Mouse (Mus musculus) neural tube, embryonic 13.5 days (tissue): ENCODE results near the gene Smok3b. TPM values are rescaled to one million over a fixed set of nuclear protein-coding genes. Genes with fewer than 3 reads are reported as not detected.
"Not testable (repeated sequence)": the region's sequence is repeated elsewhere in the genome, so short reads cannot be mapped to it uniquely, and the experiment has no call there.

Experiments
- ATAC-seq: fragments of 200-750 bp; cut with Nextera tagmentation; 2 replicates; pipeline ENCODE4 v1.8.0; 2017; ENCODE audit warnings: low read depth, mild to moderate bottlenecking, moderate TSS enrichment, moderate library complexity
- H3K27ac ChIP-seq: fragments of 300-500 bp; sonication (generic); replicated peaks from 2 replicates; pipeline ENCODE4 v1.5.1; 2015; ENCODE audit warnings: moderate library complexity, mild to moderate bottlenecking, inconsistent platforms
- H3K27me3 ChIP-seq: fragments of 300-500 bp; sonication (generic); 2 replicates; pipeline ENCODE4 v1.6.1; 2015; ENCODE audit warnings: mild to moderate bottlenecking, inconsistent platforms
- H3K36me3 ChIP-seq: fragments of 300-500 bp; sonication (generic); 2 replicates; pipeline ENCODE4 v1.6.1; 2015; ENCODE audit warnings: mild to moderate bottlenecking, inconsistent platforms
- H3K4me1 ChIP-seq: fragments of 300-500 bp; sonication (generic); replicated peaks from 2 replicates; pipeline ENCODE4 v1.6.1; 2015; ENCODE audit warnings: inconsistent platforms
- H3K4me2 ChIP-seq: fragments of 300-500 bp; sonication (generic); 2 replicates; pipeline ENCODE4 v1.6.1; 2015; ENCODE audit warnings: inconsistent platforms, mild to moderate bottlenecking, moderate library complexity
- H3K4me3 ChIP-seq: fragments of 300-500 bp; sonication (generic); 2 replicates; pipeline ENCODE4 v1.5.1; 2015; ENCODE audit warnings: mild to moderate bottlenecking, inconsistent platforms
- H3K9ac ChIP-seq: fragments of 300-500 bp; sonication (generic); 2 replicates; pipeline ENCODE4 v1.6.1; 2015; ENCODE audit warnings: moderate library complexity, mild to moderate bottlenecking, inconsistent platforms
- H3K9me3 ChIP-seq: fragments of 300-500 bp; sonication (generic); 2 replicates; pipeline ENCODE4 v1.6.1; 2016; ENCODE audit warnings: inconsistent platforms
- WGBS: fragments of 180-500 bp; shearing (Covaris S2); methylation state at CpG from one replicate; pipeline ENCODE4 v1.1.7; 2015; 5-methylcytosine and 5-hydroxymethylcytosine counted together
- polyA plus RNA-seq: library from polyadenylated mRNA; unstranded; fragments of >200 nt; fragmentation: Nextera tagmentation; extraction: Ambion mirVana; gene quantifications from 2 replicates; pipeline ENCODE4 v1.2.1, GENCODE M21; 2015

The Smok3b gene
- polyA plus RNA-seq: not detected in 2 replicates

DNA sequence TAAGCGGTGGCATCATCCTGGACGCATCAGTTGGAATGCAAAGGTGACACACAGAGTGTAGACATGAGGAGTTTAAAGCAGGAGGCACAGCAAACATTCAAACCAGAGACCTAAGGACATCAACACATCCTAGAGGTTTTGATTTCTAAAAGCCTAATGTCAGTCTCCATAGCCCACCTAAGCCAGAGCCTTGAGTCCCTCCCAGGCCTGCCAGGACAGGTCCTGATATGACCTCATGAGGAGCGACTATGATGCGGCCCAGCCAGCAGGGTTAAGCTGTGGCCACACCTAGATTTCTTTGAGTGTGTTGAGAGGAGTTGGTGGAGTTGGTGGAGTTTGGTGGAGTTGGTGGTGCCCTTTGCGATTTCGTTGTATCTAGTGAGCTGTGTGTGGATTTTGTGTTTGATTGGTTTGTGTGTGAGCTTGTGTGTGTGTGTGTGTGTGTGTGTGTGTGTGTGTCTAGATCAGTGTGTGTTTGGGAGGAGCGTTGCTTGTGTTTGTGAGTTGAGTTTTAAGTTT lies at the start of gene Smok3b, which contains the start of gene Smok3a:
TSS of gene Smok3b (plus strand) at position 469 of the 519 bp plus-strand sequence.
TSS of gene Smok3a (plus strand) at position 301 of the 519 bp plus-strand sequence.
- H3K4me2 ChIP-seq: not testable (repeated sequence)
- WGBS: 95% methylated on average over 4 of the region's 7 CpGs

DNA sequence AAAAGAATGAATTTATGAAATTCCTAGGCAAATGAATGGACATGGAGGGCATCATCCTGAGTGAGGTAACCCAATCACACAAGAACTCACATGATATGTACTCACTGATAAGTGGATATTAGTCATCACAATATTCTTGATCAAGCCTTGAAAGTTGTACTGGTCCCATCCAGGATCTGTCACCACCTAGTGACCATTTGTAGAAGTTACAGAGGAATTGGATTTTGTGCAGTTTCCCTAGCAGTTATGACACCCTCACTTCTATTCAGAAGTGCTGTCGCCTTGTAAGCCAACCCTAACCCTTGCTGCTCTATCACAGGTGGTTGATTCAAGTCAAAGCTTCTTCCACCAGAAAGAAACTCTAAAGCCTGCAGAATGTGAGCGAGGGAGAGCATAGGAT lies 48.1 kb upstream of the Smok3b start:
- Histone ChIP-seq H3K9ac (no peak overlapping the region), H3K9me3 (no peaks in the 10 kb centered on the region), H3K36me3 (no peaks in the 10 kb centered on the region), H3K4me2 (no peak overlapping the region), H3K27ac (no peak overlapping the region), H3K27me3 (no peaks in the 10 kb centered on the region), H3K4me3 (no peak overlapping the region), H3K4me1 (no peaks in the 10 kb centered on the region)
- WGBS: 71% methylated on average over 2 of the region's 2 CpGs
- no peak for ATAC-seq

More for the DNA sequence above, at the start of gene Smok3b, which contains the start of gene Smok3a:
- not testable (repeated sequence) for ATAC-seq, H3K27ac ChIP-seq, H3K4me1 ChIP-seq, H3K9me3 ChIP-seq, H3K27me3 ChIP-seq, H3K36me3 ChIP-seq, H3K9ac ChIP-seq, H3K4me3 ChIP-seq

DNA sequence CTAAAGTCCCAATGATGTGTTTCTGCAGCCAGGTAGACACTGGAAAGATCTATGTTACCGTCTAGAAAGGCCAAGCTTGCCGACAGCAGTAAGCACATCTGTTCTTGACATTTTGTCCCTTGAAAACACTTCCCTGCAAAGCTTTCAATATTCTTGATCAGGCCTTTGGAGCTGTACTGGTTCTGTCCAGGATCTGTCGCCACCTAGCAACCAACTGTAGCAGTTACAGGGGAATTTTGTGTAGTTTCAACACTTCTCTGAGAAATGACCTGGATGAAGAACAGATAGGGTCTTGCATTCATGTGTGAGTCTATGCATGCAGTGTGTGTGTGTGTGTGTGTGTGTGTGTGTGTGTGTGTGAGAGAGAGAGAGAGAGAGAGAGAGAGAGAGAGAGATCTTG lies 47.5 kb upstream of the Smok3b start:
- no peak overlapping the region for H3K4me2 ChIP-seq
- H3K27me3 ChIP-seq: no peaks in the 10 kb centered on the region
- no peaks in the 10 kb centered on the region for H3K9me3 ChIP-seq
- no peak overlapping the region for H3K9ac ChIP-seq
- no peaks in the 10 kb centered on the region for H3K4me1 ChIP-seq
- no peak overlapping the region for H3K4me3 ChIP-seq
- H3K27ac ChIP-seq: no peak overlapping the region
- WGBS: 62% methylated on average over 3 of the region's 3 CpGs
- no peak for ATAC-seq
- H3K36me3 ChIP-seq: no peaks in the 10 kb centered on the region

DNA sequence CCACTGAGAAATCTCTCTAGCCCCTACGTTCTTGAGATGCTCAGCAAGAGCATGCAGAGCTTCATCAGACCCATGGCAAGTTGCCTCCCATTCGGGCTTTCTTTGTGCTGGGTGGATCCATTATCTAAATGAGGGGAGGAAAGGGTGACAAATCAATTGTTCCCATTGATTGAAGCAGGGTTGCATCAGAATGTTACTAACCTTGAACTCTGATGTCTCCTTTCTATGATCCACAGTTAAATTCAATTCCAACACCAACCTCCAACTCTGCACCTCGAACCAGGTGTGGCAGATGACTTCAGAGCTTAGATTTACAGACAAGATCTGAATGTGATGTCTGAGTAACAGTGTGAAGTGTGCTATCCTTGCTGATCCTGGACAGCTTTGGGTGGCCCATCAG lies 46.5 kb upstream of the Smok3b start:
- no peaks in the 10 kb centered on the region for H3K9me3 ChIP-seq
- H3K36me3 ChIP-seq: no peaks in the 10 kb centered on the region
- H3K4me1 ChIP-seq: no peaks in the 10 kb centered on the region
- H3K27ac ChIP-seq: no peak overlapping the region
- no peak for ATAC-seq
- no peak overlapping the region for H3K4me3 ChIP-seq
- no peak overlapping the region for H3K4me2 ChIP-seq
- WGBS: 64% methylated on average over 3 of the region's 3 CpGs
- H3K27me3 ChIP-seq: no peaks in the 10 kb centered on the region
- no peak overlapping the region for H3K9ac ChIP-seq

DNA sequence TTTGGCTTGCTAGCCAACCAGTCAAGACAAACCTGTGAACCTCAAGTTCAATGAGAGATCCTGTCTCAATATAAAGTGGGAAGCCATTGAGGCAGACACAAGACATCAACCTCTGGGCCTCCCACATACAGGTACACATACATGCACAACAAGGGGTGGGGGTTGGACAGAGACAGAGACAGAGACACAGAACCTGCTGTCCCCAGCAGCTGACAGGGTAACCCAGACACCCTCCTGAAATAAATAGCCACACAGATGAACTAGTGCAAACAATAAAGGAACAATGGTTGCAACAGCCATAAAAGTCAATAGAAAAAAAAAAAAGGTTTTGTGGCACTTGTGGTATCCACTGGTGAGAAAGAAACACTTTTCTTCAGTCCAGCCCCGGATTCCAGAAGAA lies 45.8 kb upstream of the Smok3b start:
- H3K4me2 ChIP-seq: no peak overlapping the region
- H3K9ac ChIP-seq: no peak overlapping the region
- H3K27me3 ChIP-seq: no peaks in the 10 kb centered on the region
- no peak overlapping the region for H3K4me3 ChIP-seq
- H3K27ac ChIP-seq: no peak overlapping the region
- no peaks in the 10 kb centered on the region for H3K4me1 ChIP-seq
- no peaks in the 10 kb centered on the region for H3K36me3 ChIP-seq
- no peak for ATAC-seq
- 36% methylated on average over 1 of the region's 1 CpGs for WGBS
- no peaks in the 10 kb centered on the region for H3K9me3 ChIP-seq

DNA sequence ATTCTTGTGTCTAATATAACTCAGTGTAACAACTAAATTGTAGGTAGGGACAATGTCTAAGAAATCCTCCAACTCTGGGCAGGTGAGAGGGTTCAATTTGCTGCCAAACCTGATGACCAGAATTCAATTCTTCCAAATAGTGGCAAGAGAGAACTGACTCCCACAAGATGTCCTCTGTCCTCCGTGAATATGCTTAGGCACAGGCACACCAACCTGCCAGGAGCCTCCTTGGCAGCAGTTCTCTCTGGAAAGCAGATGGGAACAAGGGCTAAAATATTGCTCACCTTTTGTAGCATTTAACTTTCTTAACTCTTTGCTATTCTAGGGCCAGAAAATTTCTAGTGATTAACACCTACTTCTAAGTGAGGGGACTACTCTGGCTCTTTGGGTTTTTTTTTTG lies 43.9 kb upstream of the Smok3b start:
- no peak for ATAC-seq
- Histone ChIP-seq H3K4me3 (no peak overlapping the region), H3K4me1 (no peaks in the 10 kb centered on the region), H3K36me3 (no peaks in the 10 kb centered on the region), H3K27ac (no peak overlapping the region), H3K4me2 (no peak overlapping the region), H3K27me3 (no peaks in the 10 kb centered on the region), H3K9ac (no peak overlapping the region), H3K9me3 (no peaks in the 10 kb centered on the region)
- WGBS: 60% methylated on average over 1 of the region's 1 CpGs

DNA sequence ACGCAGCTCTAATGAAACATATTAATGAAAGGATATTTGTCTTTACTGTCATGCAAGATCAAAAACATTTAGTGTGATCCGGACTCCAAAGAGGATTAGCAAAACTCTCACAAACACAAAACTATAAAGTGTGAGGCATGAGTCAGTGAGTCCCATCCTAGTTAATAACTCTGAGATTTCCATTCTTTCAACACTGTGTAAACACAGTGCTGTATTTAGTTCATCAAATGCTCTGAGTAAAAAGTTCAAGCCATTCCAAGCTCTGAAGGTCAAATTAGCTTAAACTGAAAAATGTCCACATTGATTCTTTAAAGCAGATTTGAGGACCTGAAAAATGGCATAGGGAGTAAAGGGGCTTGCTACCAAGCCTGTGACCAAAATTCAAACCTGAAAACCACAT lies 42.1 kb upstream of the Smok3b start:
- Histone ChIP-seq H3K27me3 (no peaks in the 10 kb centered on the region), H3K36me3 (no peaks in the 10 kb centered on the region), H3K27ac (no peak overlapping the region), H3K4me1 (no peaks in the 10 kb centered on the region), H3K9me3 (no peaks in the 10 kb centered on the region), H3K4me3 (no peak overlapping the region), H3K9ac (no peak overlapping the region), H3K4me2 (no peak overlapping the region)
- ATAC-seq: no peak
- 90% methylated on average over 2 of the region's 2 CpGs for WGBS

DNA sequence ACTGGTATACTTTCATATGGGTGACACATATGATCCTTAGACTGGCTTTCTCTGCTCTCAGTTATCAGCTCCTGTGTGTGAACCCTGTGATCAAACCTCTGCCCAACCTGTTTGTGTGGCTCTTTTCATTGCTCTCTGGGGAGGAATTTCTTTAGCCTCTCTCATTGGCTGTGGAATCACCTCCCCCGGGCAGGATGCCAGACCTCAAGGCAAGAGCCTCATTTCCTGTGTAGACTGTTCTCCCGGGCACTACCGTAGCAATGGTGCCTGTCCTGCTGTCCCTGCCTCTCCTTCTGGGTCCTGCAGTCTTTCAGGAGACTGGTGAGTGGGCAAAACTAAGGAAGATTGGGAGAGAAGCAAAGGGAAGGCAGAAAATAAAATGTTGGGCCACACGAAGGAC lies 39.9 kb upstream of the Smok3b start, which contains the start of gene Azgp1:
TSS of gene Azgp1 (plus strand) at position 221 of the 400 bp plus-strand sequence.
- no peak within 1 kb of the TSS for H3K4me2 ChIP-seq
- H3K4me1 ChIP-seq: no peaks in the 10 kb centered on the region
- 82% methylated on average over 4 of the region's 4 CpGs for WGBS
- no peak for ATAC-seq
- no peak within 1 kb of the TSS for H3K4me3 ChIP-seq
- no peaks in the 10 kb centered on the region for H3K9me3 ChIP-seq
- H3K27ac ChIP-seq: no peak within 1 kb of the TSS
- H3K27me3 ChIP-seq: no peaks in the 10 kb centered on the region
- no peaks in the 10 kb centered on the region for H3K36me3 ChIP-seq
- H3K9ac ChIP-seq: no peak within 1 kb of the TSS

DNA sequence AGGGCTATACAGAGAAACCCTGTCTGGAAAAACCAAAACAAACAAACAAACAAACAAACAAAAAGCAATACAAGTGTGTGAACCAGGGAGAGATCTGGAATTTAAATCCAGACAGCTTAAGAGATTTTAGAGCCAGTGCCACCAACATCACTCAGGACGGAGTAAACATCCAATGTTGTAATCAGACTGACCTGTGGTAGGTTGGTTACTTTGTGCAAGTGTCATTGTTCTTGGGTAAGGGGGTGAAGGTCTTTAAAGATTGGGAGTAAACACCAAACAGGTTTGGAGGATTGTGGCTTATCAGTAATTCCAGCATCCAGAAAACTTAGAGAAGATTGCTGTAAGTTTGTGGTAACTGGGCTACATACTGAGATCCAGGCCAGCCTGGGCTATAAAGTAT lies 34.9 kb upstream of the Smok3b start:
- Histone ChIP-seq H3K9me3 (no peaks in the 10 kb centered on the region; the same call in 1 of the 2 replicates), H3K4me1 (no peaks in the 10 kb centered on the region), H3K4me2 (no peak overlapping the region), H3K36me3 (no peaks in the 10 kb centered on the region), H3K27me3 (no peaks in the 10 kb centered on the region), H3K9ac (no peak overlapping the region), H3K27ac (no peak overlapping the region), H3K4me3 (no peak overlapping the region)
- 86% methylated on average over 1 of the region's 1 CpGs for WGBS
- ATAC-seq: no peak

DNA sequence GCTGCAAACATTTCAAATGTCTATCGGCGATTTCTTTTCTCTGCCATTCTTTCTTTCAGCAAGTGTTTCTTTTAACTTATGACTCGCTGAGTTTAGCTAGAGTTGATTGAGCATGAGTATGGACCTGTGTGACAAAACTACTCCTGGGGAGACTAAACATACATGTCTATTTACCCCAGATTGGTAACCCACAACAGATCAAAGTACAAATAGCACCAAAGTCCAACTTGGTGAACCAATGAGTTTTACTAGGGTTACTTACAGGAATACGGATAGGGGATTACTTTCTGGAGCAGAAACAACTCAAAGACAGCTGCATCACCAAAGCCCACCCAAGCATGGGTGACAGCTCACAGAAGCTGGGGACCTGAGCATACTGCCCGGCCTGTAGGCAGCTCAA lies 11.8 kb upstream of the Smok3b start:
- Histone ChIP-seq H3K4me1 (no peaks in the 10 kb centered on the region), H3K4me3 (no peak overlapping the region), H3K9ac (no peak overlapping the region), H3K9me3 (no peaks in the 10 kb centered on the region), H3K27me3 (no peaks in the 10 kb centered on the region), H3K27ac (no peak overlapping the region), H3K4me2 (no peak overlapping the region), H3K36me3 (no peaks in the 10 kb centered on the region)
- ATAC-seq: no peak
- WGBS: 91% methylated on average over 5 of the region's 5 CpGs

DNA sequence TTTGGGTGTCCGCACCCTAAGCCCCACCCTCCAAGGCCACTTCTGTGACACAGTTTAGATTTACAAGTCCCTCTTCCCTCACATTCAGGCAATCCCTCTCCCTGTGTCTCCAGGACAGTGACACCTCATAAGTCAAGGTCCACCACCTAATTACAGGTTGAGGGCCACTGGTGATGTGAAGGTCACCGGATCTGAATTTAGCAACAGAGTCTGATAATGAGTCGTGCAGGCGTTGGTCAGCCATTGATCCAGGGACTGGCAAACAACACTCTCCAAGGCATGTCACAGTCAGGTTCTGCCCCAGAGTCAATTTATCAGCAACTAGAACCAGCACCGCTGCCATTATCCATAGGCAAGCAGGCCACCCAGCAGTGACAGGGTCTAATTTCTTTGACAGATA lies 8.8 kb upstream of the Smok3b start:
- no peak overlapping the region for H3K27ac ChIP-seq
- no peak for ATAC-seq
- no peaks in the 10 kb centered on the region for H3K9me3 ChIP-seq
- no peaks in the 10 kb centered on the region for H3K4me1 ChIP-seq
- no peak overlapping the region for H3K4me2 ChIP-seq
- WGBS: 94% methylated on average over 5 of the region's 5 CpGs
- H3K9ac ChIP-seq: no peak overlapping the region
- H3K4me3 ChIP-seq: no peak overlapping the region
- H3K36me3 ChIP-seq: no peaks in the 10 kb centered on the region
- no peaks in the 10 kb centered on the region for H3K27me3 ChIP-seq

DNA sequence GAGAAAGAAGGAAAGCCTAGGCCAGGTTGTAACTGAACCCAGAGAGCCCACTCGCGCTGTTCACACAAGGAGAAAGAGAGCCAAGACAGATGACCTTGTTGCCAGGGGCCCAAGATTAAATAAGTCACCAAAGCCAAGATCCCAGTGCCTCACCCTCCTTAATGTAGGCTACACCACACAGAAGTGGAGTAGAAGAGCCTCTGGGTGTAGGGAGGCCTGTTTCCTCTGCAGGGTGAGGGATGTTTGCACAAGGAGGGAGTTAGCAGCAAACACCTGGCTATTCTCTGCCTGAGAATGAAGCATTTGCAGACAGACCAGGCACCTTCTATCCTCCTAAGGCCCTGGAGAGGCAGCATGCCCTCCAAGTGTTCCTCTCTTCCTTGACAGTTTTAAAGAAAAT lies 4.7 kb upstream of the Smok3b start:
- H3K9ac ChIP-seq: no peak overlapping the region
- H3K27ac ChIP-seq: 0 out of 2 replicates have a peak overlapping the region, but pooled peaks have one; percentile 25
- H3K36me3 ChIP-seq: no peaks in the 10 kb centered on the region
- H3K9me3 ChIP-seq: no peaks in the 10 kb centered on the region
- WGBS: 85% methylated on average over 2 of the region's 2 CpGs
- H3K4me2 ChIP-seq: no peak overlapping the region
- H3K27me3 ChIP-seq: no peaks in the 10 kb centered on the region
- no peak overlapping the region for H3K4me3 ChIP-seq
- no peak for ATAC-seq
- H3K4me1 ChIP-seq: no peaks in the 10 kb centered on the region

DNA sequence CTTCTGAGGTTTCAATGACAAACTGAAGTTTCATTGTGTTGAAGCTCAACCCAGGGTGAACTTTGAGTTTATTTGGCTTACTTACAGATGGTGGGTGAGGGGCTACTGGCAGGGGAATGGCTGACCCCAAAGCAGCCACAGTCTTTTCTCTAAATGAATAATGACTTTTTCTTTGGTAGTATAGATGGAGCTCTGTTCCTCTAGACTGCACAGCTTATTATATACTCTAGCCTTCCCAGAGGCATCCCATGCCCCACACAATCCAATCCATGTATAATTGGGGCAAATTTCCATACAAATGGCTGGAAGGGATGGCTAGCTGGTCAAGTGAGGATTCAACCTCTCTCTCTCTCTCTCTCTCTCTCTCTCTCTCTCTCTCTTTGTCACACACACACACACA lies 4.2 kb upstream of the Smok3b start:
- no peak overlapping the region for H3K27ac ChIP-seq
- ATAC-seq: peak; percentile 50; the same call in 1 of the 2 replicates
- no peaks in the 10 kb centered on the region for H3K9me3 ChIP-seq
- no peak overlapping the region for H3K4me3 ChIP-seq
- H3K27me3 ChIP-seq: no peaks in the 10 kb centered on the region
- no peaks in the 10 kb centered on the region for H3K4me1 ChIP-seq
- no peak overlapping the region for H3K9ac ChIP-seq
- H3K36me3 ChIP-seq: no peaks in the 10 kb centered on the region
- no peak overlapping the region for H3K4me2 ChIP-seq
